Mouse (Mus musculus) fat pad, adult 2 months (tissue): ENCODE results near the gene Actl6a.
"Not testable (repeated sequence)": the region's sequence is repeated elsewhere in the genome, so short reads cannot be mapped to it uniquely, and the experiment has no call there.

Source experiments
- DNase-seq: peaks from one replicate; pipeline ENCODE4 v3.0.0-alpha.2; 2011; ENCODE audit warnings: low read depth, low spot score; ENCODE audit errors: extremely low read depth

Gene Actl6a

GRCm38 (mm10) chr3:32745426-32745825 is 39.3 kb downstream of the Actl6a start:
- not testable (repeated sequence) for DNase-seq

DNA sequence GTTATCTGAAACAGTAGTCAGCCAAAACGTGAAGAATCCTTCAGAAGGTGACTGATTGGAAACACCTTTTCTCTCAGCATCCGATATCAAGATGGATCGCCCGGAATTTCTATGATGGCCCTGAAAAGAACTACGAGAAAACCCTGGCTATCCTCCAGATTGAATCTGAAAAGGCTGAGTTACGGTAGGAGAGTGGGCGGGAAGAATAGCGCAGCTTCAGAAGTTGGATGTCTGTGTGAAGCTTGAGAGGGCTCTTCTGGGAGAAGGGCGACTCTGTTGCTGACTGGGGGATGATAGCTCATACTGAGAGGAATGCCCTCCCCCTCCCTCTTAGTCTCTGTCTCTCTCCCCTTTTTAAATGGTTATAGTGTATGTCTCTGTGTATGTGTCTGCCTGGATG is 42.3 kb downstream of the Actl6a start:
- DNase-seq = no peak

GRCm38 (mm10) chr3:32749820-32750579 is 43.9 kb downstream of the Actl6a start:
- no peak for DNase-seq

GRCm38 (mm10) chr3:32754384-32754915 is 48.4 kb downstream of the Actl6a start:
- no peak for DNase-seq

GRCm38 (mm10) chr3:32759212-32759611 is 53.1 kb downstream of the Actl6a start:
- no peak for DNase-seq

DNA sequence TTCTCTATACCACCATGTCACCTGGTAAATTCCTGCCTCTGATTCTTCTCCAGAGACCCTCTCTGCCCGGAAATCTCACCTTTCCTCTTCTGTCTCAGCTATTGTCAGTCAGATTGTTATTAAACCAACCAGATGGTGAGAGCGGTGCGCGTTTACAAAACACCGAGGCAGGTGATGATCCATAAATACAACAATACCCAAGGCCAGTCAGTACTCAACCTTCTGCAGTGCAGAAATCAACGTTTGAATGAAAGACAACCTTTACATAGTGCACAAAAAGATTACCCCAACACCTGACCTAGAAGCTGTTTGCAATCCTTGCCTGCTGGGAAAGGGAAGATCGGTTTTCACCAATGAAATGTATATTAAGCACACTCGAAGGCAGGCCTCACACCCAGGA is 56.9 kb downstream of the Actl6a start:
- no peak for DNase-seq

DNA sequence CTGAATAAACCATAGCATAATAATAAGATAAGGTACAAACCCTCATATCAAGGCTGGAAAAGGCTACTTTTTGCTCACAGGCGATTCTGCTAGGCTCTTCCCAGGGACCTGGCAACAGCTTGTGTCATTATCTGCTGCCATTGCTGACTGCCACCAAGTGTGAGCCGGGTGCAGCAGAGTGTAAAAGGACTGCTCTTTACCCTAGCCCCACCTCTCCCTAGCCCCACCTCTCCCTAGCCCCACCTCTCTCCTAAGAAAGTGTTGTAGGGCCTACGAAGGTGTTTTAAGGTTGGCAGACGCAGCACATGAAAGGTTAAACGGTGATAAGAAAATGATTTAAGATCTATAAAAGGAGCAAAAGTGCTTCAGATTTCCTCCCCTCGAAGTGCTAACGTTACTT is 57.8 kb downstream of the Actl6a start:
- no peak for DNase-seq

GRCm38 (mm10) chr3:32770781-32771180 is 64.7 kb downstream of the Actl6a start:
- no peak for DNase-seq
